Comparison of ENCODE assay signal across 35 mouse cellular contexts in the genomic region with DNA sequence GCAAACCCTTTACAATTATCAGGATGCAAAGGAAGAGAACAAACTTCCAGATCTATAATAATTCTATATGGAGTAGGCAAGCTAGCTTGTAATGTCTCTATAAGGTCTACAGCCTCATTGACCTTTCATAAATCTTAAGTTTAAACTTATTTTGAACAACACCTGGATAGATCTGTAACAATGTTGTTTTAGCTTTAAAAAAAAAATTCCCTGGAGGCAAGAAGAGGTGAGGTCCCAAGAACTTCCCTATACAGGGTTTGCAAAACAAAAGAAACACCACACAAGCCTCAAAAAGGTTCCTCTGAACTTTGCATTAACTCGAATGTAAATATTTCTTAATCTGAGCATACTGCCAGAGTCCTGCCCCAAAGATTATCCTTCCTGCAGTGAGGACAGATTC.
"Had no signal": no experiment of that assay in that cellular context is flagged by ENCODE, and none has a peak within 500 bp of the region (broad histone marks: within the 10 kb centered on the region; RNA-seq: fewer than 3 reads in every experiment).

No protein-coding gene starts in this region.

- DNase-seq: heart, postnatal 10 days; heart, postnatal 14 days; heart, postnatal 36 days; heart, postnatal 4 days; kidney, adult 11 months; kidney, adult 18-20 months; kidney, adult 2 months; kidney, adult 8-10 months; kidney, adult 9 months; kidney, postnatal 10 days; kidney, postnatal 14 days; kidney, postnatal 25 days; kidney, postnatal 36 days; kidney, postnatal 4 days; layer of hippocampus, adult 9-11 months; layer of hippocampus, postnatal 36 days had no signal

- H3K27ac ChIP-seq: heart, embryonic 13.5 days; heart, embryonic 15.5 days; hindbrain, embryonic 10.5 days; hindbrain, embryonic 12.5 days; hindbrain, embryonic 13.5 days; hindbrain, embryonic 14.5 days; hindbrain, embryonic 15.5 days; hindbrain, postnatal 0 days; intestine, embryonic 15.5 days; kidney, embryonic 15.5 days; kidney, postnatal 0 days; layer of hippocampus, adult 2 months; left cerebral cortex, adult 2 months had no signal

- H3K27me3 ChIP-seq: heart, embryonic 12.5 days; heart, embryonic 13.5 days; heart, embryonic 15.5 days; hindbrain, embryonic 12.5 days; hindbrain, embryonic 13.5 days; hindbrain, embryonic 15.5 days; intestine, embryonic 15.5 days; kidney, embryonic 15.5 days had no signal

- H3K9ac ChIP-seq: heart, embryonic 12.5 days; heart, embryonic 13.5 days; heart, embryonic 15.5 days; hindbrain, embryonic 12.5 days; hindbrain, embryonic 13.5 days; hindbrain, embryonic 14.5 days; hindbrain, embryonic 15.5 days; intestine, embryonic 15.5 days; kidney, embryonic 15.5 days had no signal

- H3K4me2 ChIP-seq: heart, embryonic 11.5 days; heart, embryonic 12.5 days; heart, embryonic 13.5 days; heart, embryonic 15.5 days; hindbrain, embryonic 12.5 days; hindbrain, embryonic 13.5 days; hindbrain, embryonic 14.5 days; hindbrain, embryonic 15.5 days; intestine, embryonic 15.5 days; kidney, embryonic 15.5 days had no signal

- ATAC-seq: hindbrain, embryonic 16.5 days; hindbrain, postnatal 0 days; inflammation-experienced regulatory T-cells, adult 6 months; intestine, embryonic 15.5 days; intestine, embryonic 16.5 days; intestine, postnatal 0 days had no signal

- H3K9me3 ChIP-seq: heart, embryonic 12.5 days; heart, embryonic 13.5 days; heart, embryonic 15.5 days; hindbrain, embryonic 10.5 days; hindbrain, embryonic 12.5 days; hindbrain, embryonic 13.5 days; hindbrain, embryonic 15.5 days; intestine, embryonic 15.5 days; kidney, embryonic 15.5 days had no signal

- H3K4me1 ChIP-seq: heart, embryonic 12.5 days; heart, embryonic 13.5 days; heart, embryonic 15.5 days; hindbrain, embryonic 10.5 days; hindbrain, embryonic 12.5 days; hindbrain, embryonic 13.5 days; hindbrain, embryonic 15.5 days; intestine, embryonic 15.5 days; kidney, embryonic 15.5 days had no signal

- H3K4me3 ChIP-seq: heart, embryonic 12.5 days; heart, embryonic 13.5 days; heart, embryonic 15.5 days; hindbrain, embryonic 10.5 days; hindbrain, embryonic 12.5 days; hindbrain, embryonic 13.5 days; hindbrain, embryonic 15.5 days; intestine, embryonic 15.5 days; kidney, embryonic 15.5 days; layer of hippocampus, adult 2 months; left cerebral cortex, adult 2 months had no signal

- H3K36me3 ChIP-seq: heart, embryonic 12.5 days; heart, embryonic 13.5 days; heart, embryonic 15.5 days; hindbrain, embryonic 10.5 days; hindbrain, embryonic 12.5 days; hindbrain, embryonic 13.5 days; hindbrain, embryonic 15.5 days; intestine, embryonic 15.5 days; kidney, embryonic 15.5 days had no signal
